Comparison of ENCODE assay signal across 8 mouse cellular contexts in the genomic region with DNA sequence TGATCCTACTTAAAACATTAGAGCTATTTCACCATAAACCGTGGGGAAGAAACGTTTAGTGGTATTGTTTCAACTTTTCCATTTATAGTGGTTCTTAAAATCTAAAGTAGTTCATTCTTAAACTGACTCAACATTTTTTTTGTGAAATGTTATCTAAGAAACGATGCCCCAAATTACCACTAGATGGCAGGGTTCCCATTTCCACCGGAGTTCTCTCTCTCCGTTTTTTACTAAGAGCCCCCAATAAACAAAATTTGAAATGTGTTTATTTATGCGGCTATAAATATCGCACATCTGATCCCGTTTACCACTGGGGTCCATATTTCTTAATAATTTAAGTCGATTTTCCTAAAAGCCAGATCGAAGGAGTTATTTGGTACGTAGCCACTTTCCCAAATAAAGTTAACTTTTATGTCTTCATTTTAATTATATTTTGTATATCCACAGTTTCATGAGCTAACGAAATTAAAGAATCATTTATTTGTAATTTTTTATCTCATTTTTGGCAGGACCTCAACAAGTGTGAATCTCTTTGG.
A peak's percentile ranks its signal among the peaks of the same experiment; 100 is the strongest.
DNase-seq lines count a peak whose midpoint lies in the region; ATAC-seq and TF ChIP-seq lines count a peak whose summit lies in the region.

No protein-coding gene starts in this region.

- H3K9ac ChIP-seq in heart, postnatal 0 days (replicated peaks; ENCODE audit: low read depth, low read length), result no peak overlapping the region
- no peak overlapping the region for H3K9ac ChIP-seq in hindbrain, embryonic 14.5 days
- no peak overlapping the region for H3K9ac ChIP-seq in neural tube, embryonic 13.5 days

- H3K4me3 ChIP-seq in heart, postnatal 0 days (ENCODE audit: low read depth, low read length), result no peak overlapping the region
- H3K4me3 ChIP-seq in hindbrain, embryonic 14.5 days (replicated peaks; ENCODE audit: low read length), result no peak overlapping the region
- no peak overlapping the region for H3K4me3 ChIP-seq in neural tube, embryonic 13.5 days

- H3K27ac ChIP-seq in heart, postnatal 0 days (ENCODE audit: low read depth), result no peak overlapping the region
- no peak overlapping the region for H3K27ac ChIP-seq in hindbrain, embryonic 14.5 days
- no peak overlapping the region for H3K27ac ChIP-seq in neural tube, embryonic 13.5 days (replicated peaks)

- peak; percentile 64 for TF ChIP-seq CTCF in heart, postnatal 0 days (IDR thresholded peaks at IDR 0.05; ENCODE audit: low read depth)

- peak; percentile 28 for DNase-seq in heart, postnatal 0 days (ENCODE audit: low spot score)
- DNase-seq in heart, adult 9 months (ENCODE audit: low spot score in 2 of 2), result no peak
- peak; percentile 11 for DNase-seq in urinary bladder, postnatal 14 days (ENCODE audit: low spot score)
- no peak for DNase-seq in urinary bladder, adult 18-20 months (ENCODE audit: low spot score in 2 of 2)
- peak; percentile 83 for DNase-seq in hindbrain, embryonic 14.5 days (ENCODE audit: low spot score)
- no peak for DNase-seq in layer of hippocampus, adult 8-10 months (ENCODE audit: low spot score in 2 of 2)

- H3K9me3 ChIP-seq in heart, postnatal 0 days (replicated peaks; ENCODE audit: control insufficient read depth, low read length), result no peaks in the 10 kb centered on the region
- H3K9me3 ChIP-seq in hindbrain, embryonic 14.5 days (ENCODE audit: control insufficient read depth, low read length), result no peaks in the 10 kb centered on the region
- no peaks in the 10 kb centered on the region for H3K9me3 ChIP-seq in neural tube, embryonic 13.5 days

- TF ChIP-seq EP300 in heart, postnatal 0 days (IDR thresholded peaks at IDR 0.05; ENCODE audit: low read depth), result no peak

- 15% methylated on average over 12 of the region's 12 CpGs for WGBS in heart, postnatal 0 days
- 13% methylated on average over 12 of the region's 12 CpGs for WGBS in hindbrain, embryonic 14.5 days
- 9% methylated on average over 12 of the region's 12 CpGs for WGBS in neural tube, embryonic 13.5 days

- peak overlapping the region; percentile 28; the same call in 1 of the 2 replicates for H3K4me2 ChIP-seq in heart, postnatal 0 days (ENCODE audit: low read depth, low read length)
- H3K4me2 ChIP-seq in hindbrain, embryonic 14.5 days (replicated peaks), result peak overlapping the region; percentile 32; the same call in 1 of the 2 replicates
- peak overlapping the region; percentile 29; the same call in 1 of the 2 replicates for H3K4me2 ChIP-seq in neural tube, embryonic 13.5 days

- H3K27me3 ChIP-seq in heart, postnatal 0 days (ENCODE audit: control insufficient read depth, insufficient read depth, low read length), result no peaks in the 10 kb centered on the region
- no peaks in the 10 kb centered on the region for H3K27me3 ChIP-seq in hindbrain, embryonic 14.5 days (ENCODE audit: control insufficient read depth, insufficient read depth, low read length)
- H3K27me3 ChIP-seq in neural tube, embryonic 13.5 days, result no peaks in the 10 kb centered on the region

- no peak for ATAC-seq in heart, postnatal 0 days (ENCODE audit: insufficient read depth, low read depth)
- no peak for ATAC-seq in hindbrain, embryonic 14.5 days (ENCODE audit: low FRiP score)
- no peak for ATAC-seq in neural tube, embryonic 13.5 days (ENCODE audit: low read depth)
- no peak; the same call in 1 of the 2 replicates for ATAC-seq in granulocyte monocyte progenitor cell, adult 5-6 weeks (replicated peaks; ENCODE audit: poor library complexity, severe bottlenecking)

- no peaks in the 10 kb centered on the region for H3K4me1 ChIP-seq in heart, postnatal 0 days (ENCODE audit: control insufficient read depth, insufficient read depth)
- H3K4me1 ChIP-seq in hindbrain, embryonic 14.5 days (replicated peaks; ENCODE audit: control insufficient read depth, insufficient read depth, low read length), result peaks cover 10% of the 10 kb centered on the region
- peaks cover 15% of the 10 kb centered on the region for H3K4me1 ChIP-seq in neural tube, embryonic 13.5 days (replicated peaks)

- no peaks in the 10 kb centered on the region for H3K36me3 ChIP-seq in heart, postnatal 0 days (replicated peaks; ENCODE audit: control insufficient read depth, insufficient read depth, low read length)
- no peaks in the 10 kb centered on the region for H3K36me3 ChIP-seq in hindbrain, embryonic 14.5 days (replicated peaks; ENCODE audit: control insufficient read depth, insufficient read depth)
- no peaks in the 10 kb centered on the region for H3K36me3 ChIP-seq in neural tube, embryonic 13.5 days

Comparison
In these comparisons a context has a peak if more than half of its experiments do, and no peak if none do; other contexts are left out.
1. DNase-seq: peak in heart, postnatal 0 days (single experiment), urinary bladder, postnatal 14 days (single experiment) and hindbrain, embryonic 14.5 days (single experiment); none in heart, adult 9 months (0 of 2), urinary bladder, adult 18-20 months (0 of 2) and layer of hippocampus, adult 8-10 months (0 of 2).
2. Peak in every context shown above with its lines, with median percentiles within 50 percentile points of each other: H3K4me2 ChIP-seq.